Mouse (Mus musculus): ENCODE results near the gene Klb.
A peak's percentile ranks its signal among the peaks of the same experiment; 100 is the strongest.
"Not testable (repeated sequence)": the region's sequence is repeated elsewhere in the genome, so short reads cannot be mapped to it uniquely, and the experiment has no call there.

The Klb gene

DNA sequence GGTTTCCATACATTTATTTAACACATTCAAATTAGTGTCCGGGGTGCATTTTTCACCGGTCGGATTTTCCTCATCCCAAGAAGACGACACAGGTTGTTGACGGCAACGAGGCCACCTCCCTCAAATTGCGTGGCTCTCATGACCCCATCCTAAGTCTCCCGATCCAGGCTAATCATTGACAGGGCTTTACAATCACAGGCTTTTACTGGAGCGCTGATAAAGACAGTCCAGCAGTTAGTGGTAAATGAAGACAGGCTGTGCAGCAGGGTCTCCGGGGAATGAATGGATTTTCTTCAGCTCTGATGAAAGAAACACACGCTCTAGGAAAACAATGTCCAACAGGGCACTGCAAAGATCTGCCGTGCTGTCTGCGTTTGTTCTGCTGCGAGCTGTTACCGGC, at the start of gene Klb:
Gene Klb (plus strand): TSS at position 147 of the 400 bp plus-strand sequence.
- no peak for DNase-seq (ENCODE audit: low spot score in 2 of 2)

DNA sequence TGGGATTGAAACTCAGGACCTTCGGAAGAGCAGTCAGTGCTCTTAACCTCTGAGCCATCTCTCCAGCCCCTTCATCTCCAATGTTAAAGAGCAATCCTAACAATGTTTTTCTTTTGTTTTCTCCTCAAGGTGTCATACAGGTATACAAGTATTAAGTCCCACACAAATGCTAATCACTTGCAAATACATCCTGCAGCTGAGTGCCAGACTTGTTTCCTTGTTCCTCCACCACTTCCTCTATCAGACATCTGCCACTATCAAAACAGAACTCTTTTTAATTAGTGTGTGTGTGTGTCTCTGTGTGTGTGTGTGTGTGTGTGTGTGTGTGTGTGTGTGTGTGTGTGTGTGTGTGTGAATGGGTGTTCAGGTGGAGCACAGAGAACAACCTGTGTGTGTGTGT, 48.5 kb upstream of the Klb start:
- DNase-seq (ENCODE audit: low spot score in 2 of 2) = not testable (repeated sequence)

DNA sequence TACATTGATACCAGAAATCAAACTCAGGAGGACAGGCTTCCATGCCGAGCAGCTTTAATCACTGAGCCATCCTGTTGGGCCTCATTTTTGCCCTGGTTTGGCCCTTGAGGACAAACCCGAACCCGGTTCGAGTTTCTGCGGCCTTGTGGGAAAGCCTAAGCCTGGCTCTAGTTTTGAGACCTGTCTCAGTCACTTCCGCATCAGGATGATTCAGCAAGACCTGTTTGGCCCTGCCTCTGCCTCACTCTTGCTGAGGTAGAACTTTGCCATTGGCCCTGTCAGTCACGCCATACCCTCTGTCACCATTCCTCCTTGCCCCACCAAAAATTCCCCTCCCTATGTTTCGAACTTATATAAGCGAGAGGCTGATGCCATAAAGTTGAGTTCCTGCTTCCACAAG, 48.0 kb upstream of the Klb start:
- DNase-seq (ENCODE audit: low spot score in 2 of 2) = no peak

DNA sequence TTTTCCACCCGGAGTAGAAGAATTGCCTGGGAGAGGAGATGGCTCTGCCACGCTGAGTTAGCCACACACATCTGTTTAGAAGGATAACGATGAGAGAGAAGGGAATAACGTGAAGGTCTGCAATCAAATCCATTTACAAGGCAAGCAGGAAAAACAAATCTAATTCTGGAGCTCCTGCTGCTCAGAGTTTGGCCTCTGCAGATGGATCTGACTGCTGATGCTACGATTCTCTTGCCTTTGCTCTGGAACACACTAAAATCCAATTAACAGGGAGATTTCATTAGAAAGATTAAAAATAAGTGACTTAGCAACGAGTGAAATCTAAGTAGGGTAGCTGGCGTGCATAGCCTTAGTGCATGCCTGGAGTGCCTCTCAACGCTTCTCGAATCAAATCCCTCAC, 42.6 kb upstream of the Klb start:
- no peak for DNase-seq (ENCODE audit: low spot score in 2 of 2)

DNA sequence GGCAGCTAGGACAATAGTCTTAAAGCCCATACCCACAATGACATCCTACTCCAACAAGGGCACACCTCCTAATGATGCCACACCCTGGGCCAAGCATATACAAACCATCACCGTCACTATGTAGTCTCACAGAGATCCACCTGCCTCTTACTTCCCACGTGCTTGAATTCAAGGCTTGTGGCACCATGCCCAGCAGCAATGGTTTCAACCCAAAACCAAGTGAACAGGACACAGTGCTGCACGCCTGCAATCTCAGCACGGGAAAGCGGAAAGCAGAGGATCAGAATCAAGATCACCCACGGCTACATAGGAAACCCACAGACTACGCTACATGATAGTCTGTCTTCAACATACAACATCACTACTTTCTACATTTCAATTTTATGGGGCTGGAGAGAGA, 39.9 kb upstream of the Klb start:
- DNase-seq (ENCODE audit: low spot score in 2 of 2) = no peak

DNA sequence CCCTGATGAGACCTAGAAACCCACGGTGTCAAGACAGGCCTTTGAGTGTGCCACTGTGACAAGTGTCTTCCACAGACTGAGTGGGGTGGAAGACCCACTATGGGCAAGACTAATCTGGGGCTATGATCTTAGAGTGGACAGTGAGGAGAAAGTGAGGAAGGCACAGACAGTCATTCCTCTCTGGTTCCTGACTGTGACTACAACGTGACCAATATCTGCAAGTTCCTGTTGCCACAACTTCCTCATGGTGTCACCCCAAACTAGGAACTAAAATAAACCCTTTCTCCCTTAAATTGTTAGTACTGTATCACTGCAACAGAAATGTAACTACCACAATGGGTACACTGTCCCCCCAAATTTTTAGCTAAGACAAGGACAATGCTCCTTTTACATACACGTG, 39.2 kb upstream of the Klb start:
- DNase-seq (ENCODE audit: low spot score in 2 of 2) = no peak

DNA sequence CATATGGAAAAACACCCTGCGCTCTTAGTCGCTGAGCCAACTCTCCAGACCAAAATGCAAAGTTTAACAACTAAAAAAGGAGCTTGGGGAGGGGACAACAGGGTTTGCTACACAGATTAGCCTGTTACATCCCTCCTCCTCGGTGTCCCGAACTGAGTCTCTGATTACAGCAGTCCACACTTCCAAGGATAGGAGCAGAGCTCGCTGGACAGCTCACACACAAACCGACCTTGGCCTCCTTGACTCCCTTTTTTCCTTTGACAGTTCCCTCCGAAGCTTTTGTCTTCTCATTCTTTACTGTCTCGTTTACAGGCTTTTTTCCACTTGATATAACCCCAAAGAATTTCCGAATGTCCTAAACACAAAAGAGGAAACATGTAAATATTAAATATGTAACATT, 28.9 kb upstream of the Klb start:
- DNase-seq (ENCODE audit: low spot score in 2 of 2) = no peak

DNA sequence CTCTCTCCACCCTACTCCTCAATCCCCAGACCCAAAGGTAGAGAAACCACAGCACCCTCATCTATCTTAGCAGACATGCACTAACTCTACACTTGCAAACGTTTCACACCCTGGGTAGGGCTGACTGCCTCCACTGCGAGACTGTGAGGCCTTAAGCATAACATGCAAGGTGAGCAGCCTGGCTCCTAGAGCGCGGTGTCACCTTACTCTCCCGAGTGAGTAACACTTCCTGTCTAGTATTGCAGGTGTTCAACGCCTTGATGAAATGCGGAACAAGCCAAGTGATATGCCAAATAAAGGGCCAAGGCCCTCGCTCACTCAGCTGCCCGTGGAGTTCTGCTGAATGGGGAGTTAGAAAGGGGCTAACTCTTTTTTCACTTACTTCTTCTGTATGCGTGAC, 25.9 kb upstream of the Klb start:
- peak in 1 of 2 experiments; percentile 12 for DNase-seq (ENCODE audit: low spot score in 2 of 2)

DNA sequence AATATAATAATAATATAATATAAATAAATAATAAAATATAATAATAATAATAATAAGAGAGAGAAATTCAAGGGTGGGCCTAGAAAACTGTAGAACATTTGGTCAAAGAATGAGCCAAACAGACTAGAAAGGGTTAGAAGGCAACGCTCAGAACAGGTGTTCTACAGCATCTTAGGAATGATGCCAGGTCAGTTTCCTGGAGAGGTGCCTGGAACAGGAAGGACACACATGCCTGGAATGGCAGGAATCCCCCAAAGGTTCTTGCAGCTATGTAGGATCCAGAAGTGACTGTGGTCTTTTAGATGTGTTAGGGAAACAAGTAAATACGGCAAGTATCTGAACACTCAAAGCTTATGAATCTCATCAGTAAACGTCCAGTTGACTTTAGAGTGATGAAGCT, 23.8 kb upstream of the Klb start:
- no peak for DNase-seq (ENCODE audit: low spot score in 2 of 2)

DNA sequence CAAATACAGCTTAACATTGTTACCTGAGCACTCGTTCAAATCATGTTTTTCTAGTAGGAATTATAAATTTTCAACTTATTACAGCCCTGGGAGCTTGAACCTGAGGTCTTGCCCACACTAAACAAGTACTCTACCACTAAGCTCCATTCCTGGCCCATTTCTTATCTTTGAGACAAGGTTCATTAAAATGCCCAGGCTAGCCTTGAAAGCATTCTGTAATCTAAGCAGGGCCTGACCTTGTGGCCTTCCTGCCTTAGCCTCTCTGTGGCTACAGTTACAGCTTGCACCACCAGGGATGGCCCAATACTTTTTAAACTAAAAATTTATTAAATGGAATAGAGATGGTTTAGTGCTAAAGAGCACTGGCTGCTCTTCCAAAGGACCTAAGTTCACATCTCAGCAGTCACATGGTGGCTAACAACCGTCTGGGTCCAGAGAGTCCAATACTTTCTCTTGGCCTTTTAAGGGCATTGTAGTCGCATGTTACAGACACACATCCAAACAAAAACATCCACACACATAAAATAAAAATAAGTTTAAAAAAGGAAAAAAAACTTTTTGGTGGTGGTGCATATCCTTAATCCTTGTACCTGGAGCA, 23.3 kb upstream of the Klb start:
- no peak for DNase-seq (ENCODE audit: low spot score in 2 of 2)

DNA sequence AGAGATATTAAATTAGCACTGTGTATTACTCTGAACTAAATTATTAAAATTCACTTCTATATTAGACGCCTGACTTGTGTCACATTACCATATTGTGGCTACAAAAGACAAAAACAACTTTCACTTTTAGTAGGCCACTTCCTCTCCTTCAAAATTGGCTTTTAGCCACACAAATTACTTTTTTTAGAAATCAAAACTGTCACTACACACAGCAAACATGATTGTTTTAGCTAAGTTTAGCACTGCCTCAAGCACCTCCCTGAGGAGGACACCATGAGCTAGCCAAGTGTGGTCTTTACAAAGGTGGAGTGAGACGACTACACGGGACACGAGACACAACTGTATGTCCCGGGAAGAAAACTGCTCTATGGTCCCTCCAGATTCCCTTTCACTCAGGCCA, 21.9 kb upstream of the Klb start:
- DNase-seq (ENCODE audit: low spot score in 2 of 2) = no peak

DNA sequence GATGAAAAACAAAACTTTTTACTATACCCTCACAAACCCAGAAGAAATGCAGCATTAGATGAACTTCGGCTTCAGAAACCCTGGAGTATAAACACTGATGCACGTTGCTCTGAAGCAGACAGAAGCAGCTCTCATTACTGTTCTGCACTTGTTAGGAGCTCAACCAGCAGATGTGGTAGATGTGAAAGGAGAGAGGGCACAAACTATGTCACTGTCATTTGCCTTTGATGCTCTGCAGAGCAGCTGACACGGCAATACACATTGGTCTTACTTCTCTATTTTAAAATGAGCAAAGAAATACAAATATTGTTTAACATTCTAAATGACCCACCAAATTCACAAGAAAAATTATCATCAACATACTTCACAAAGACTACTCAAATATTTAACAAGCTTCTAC, 18.1 kb upstream of the Klb start:
- no peak for DNase-seq (ENCODE audit: low spot score in 2 of 2)

DNA sequence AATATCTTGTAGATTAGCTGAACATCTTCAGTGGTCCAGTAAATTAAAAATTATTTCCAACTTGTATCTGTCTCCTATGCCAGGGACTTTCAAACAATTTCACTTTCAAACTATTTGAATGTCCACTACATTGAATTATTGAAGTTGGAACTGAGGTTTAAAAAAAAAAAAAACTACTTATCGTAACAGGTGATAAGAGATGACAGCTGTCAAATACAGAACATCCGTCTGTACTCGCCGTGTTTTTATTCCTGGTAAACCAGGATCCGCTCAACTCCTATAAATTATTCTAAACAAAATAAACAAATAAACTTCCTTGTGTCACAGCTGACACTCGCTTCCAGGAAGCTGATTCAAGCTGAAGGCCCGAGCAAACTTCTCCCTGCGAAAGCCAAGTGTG, 13.3 kb upstream of the Klb start:
- DNase-seq (ENCODE audit: low spot score in 2 of 2) = no peak

DNA sequence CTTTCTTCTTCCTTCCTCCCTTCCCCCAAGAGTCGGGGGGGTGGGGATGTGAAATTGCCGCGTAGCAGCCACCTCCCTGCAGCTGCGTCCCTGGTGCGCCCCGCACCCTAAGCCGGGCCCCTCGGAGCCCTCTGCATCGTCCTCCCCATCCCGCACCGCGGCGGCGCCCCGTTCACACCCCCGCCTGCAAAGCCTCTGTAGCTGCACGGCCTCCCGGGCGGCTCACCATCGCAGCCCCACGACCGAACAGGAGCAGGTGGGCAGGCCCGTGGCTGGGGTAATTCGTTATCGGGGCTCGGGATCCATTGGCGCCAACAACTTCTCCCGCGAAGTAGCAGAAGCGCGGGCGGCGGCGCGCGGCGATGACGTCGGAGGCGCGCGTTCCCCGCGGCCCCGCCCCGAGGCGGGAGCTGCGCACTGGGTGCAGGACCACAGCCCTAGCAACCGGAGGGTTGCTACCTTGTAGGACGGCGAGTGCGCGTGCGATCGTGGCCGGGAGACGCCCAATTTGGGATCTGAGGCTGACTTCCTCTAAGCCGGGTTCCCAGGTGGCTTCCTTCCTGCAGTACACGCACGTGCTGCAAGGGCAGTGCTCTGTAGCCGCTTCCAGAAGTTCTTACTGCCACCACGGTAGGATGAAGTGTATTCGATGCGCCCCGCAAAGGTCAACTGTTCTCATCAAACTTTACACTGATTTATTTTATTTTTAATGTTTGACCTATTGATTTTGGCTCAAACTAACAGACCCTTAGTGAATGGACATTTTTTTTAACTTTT, 12.6 kb upstream of the Klb start, which contains the start of gene Rfc1:
Gene Rfc1 (minus strand): TSS at position 373 of the 777 bp plus-strand sequence.
- peak; percentile 72 to 80 for DNase-seq (ENCODE audit: low spot score in 2 of 2)

DNA sequence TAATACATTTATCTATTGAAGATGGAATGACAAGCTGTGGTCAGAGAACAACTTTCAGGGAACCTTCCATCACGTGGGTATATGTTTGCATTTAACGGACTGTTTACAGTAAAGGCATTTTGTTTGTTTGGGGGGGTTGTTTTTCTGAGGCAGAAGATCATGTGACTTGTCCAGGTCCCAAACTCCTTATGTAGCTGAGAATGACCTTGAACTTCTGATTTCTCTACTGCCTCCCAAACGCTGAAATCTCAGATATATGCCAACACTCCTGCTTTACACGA, 12.1 kb upstream of the Klb start:
- DNase-seq (ENCODE audit: low spot score in 2 of 2) = no peak

DNA sequence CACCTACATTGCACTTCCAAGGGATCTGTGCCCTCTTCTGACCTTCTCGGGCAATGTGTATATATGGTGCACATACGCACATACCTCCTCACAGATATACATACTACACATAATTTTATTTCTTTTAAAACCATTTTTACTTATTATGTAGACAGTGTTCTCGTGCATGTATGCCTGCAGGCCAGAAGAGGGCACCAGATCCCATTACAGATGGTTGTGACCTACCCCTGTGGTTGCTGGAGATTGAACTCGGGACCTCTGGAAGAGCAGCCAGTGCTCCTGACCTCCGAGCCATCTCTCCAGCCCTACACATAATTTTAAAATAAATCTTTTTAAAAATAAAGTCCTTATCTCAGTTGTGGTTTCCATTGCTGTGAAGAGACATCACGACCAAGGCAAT, 9.7 kb upstream of the Klb start:
- DNase-seq (ENCODE audit: low spot score in 2 of 2) = no peak

DNA sequence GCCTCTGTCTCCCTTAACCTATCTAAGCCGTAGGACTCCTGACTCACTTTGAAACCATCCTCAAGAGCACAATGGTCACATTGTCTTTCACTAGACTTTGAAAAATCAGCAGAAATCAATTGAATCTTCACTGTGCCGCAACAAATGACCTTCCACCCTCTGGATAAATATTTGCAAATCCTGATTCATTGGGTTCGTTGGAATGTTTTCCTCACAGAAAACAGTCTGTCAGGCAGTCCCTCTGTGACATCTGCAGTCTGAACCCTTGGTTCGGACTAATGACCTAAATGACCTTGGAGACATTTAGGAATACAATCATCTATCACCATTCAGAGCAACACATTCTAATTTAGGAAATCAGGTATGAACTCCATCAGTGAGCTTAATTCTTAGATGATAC, 7.9 kb upstream of the Klb start:
- no peak for DNase-seq (ENCODE audit: low spot score in 2 of 2)

DNA sequence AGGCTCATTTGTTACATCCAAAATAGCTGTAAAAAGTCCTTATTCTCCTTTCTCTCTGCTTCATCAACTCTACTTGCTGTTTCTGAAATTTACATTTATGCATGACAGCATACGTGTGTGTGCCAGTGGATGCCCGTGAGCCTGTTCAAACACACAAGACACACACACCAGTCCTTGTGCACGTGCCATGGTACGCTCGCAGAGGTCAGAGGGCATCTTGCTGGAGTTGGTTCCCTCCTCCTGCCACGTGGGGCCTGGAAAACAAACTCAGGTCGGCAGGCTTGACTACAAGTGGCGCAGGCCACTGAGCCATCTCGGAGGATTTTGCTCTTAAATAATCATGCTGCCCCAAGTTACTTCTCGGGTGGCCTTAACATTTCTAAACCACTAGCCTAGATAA, 2.4 kb downstream of the Klb start:
- no peak for DNase-seq (ENCODE audit: low spot score in 2 of 2)

DNA sequence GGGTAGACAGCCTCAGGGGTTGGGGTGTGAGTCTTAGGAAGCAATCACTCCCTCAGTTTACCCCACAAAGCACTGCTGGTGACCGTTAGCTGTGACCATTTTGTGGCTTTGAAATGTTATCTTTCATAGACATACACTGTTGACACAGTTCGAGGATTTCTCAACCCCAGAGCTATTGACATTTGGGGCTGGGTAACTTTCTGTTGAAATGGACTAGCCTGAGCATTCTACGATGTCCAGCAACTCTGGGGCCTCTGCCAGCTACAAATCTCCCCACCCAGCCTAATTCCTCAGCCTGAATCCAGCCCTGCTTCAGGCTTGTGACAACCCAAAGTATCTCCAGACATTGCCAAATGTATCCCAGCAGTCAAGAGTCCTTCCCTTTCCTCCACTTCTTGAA, 6.0 kb downstream of the Klb start:
- no peak for DNase-seq (ENCODE audit: low spot score in 2 of 2)

DNA sequence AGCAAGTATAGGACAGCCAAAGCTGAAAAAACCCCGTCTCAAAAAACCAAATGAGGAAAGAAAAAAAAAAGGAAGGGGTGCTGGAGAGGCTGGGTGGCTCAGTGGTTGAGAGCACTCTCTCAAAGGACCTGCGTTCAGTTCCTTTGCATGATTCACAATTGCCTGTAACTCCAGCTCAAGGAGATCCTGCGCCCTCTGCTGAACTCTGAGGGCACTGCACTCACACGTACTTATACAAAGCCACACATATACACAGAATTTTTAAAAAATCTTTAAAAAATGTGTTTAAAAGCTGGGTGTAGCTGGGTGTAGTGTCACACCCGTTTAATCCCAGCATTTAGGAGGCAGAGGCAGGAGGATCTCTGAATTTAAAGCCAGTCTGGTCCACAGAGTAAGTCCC, 6.9 kb downstream of the Klb start:
- DNase-seq (ENCODE audit: low spot score in 2 of 2) = no peak

DNA sequence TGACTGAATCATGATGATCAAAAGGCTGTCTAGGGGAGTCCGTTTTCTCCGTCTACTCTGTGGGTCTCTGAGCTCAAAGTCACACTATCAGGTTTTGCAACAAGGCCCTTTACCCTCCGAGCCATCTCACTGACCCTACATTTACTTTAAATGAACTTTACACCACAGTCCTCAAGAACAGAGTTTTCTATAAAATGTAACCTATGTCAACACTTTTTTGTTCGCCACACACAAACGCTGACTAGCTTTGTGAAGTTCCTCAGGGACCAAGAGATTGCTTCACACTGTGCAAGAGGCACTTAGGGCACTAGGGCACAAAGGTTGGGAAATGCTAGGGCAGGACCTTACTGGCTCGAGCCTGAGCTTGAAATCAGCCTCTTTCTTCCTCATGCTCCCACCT, 8.7 kb downstream of the Klb start:
- DNase-seq (ENCODE audit: low spot score in 2 of 2) = no peak

DNA sequence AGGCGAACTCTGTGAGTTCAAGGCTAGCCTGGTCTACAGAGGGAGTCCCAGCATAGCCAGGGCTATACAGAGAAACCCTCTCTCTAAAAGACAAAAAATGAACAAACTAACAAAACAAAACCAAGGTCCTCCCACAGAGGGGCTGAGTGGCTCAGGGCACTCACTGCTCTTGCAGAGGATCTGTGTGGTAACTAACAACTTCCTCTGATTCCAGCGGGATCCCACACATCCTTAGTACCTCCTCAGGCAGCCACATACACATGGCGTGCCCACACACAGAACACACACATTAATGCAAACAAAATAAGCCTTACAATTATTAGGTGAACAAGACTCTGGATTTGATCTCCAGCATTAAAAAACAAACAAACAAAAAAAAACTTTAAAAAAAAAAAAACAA, 9.7 kb downstream of the Klb start:
- DNase-seq (ENCODE audit: low spot score in 2 of 2) = no peak

DNA sequence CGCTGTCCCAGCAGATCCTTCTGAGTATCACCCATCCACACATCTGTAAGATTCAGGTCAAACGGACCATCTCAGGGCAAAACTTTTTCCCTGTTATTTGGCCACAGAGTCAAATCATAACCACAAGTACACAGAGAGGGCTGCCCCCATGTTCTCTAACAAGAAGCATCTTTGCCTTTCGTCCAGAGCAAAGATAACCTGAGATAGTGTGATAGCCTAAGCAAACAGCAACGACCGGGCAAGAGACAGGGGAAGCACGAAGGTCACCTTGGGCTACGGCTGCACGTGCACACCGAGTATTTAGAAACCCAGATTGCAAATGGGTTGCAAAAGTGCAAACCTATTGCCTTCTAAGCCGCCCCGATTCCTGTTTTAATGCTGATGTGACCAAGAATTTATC, 19.7 kb downstream of the Klb start:
- DNase-seq (ENCODE audit: low spot score in 2 of 2) = no peak

DNA sequence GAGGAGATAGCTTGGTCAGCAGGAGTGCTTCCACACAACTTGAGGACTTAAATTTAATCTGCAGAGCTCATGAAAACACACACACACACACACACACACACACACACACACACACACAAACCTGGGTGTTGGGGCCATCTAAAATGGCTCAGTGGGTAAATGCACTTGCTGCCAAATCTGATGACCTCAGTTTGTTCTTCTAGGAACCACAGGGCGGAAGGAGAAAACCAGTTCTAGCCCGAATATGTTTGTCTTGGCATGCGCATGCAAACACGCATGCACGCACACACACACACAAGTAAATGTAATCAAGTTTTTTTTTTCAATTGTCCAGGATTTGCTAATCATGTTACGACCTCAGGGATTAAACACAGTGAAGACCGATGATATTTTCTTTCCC, 23.4 kb downstream of the Klb start:
- no peak for DNase-seq (ENCODE audit: low spot score in 2 of 2)

Measured in spleen, postnatal 14 days (tissue).